Mouse (Mus musculus) liver, postnatal 0 days (tissue): ENCODE measurements around the gene Plekhg6.

ENCODE experiments used
- CTCF ChIP-seq: sonication (generic); IDR thresholded peaks from 2 replicates; pipeline ENCODE4 v1.5.1; 2016; ENCODE audit warnings: antibody characterized with exemption, low read depth
- EP300 ChIP-seq: IDR thresholded peaks from 2 replicates; pipeline ENCODE4 v1.6.1; 2016; ENCODE audit warnings: antibody characterized with exemption, low read depth, mild to moderate bottlenecking

DNA sequence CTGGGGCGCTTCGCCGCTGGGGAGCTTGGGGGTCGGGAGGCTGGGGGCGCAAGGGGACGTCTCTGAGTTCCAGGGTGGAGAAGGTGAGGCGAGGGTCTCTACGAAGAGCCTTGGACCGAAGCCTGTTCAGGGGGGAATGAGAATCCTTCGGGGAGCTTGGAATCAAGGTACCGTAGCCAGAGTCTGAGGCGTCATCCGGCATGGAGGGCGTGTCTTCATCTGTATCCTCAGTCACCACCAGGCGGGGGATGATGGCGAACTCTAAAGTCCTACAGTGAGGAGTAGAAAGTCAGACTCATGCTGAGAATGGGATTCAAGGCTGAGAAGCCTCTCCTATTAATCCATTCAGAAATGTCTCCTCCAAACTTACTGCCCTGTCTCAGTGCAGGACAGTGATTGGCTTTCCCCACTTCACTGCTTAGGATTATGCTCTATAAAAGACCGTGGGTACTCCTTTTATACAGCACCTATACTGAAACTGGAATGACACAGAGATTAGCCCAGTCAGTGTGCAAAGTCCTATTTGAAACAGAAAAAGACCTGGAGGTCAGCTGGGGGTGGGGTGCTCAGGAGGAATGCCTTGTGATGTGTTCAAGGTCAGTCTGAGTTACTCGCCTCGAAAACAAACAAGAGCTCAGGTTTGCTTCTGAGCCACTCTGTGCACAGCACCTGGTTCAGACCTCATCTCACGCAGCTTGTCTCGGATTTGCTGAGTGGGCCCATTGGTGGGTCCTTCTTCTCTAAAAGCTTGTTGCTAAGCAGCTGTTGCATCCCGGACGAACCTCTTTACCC is 16.9 kb downstream of the Plekhg6 start:
- TF ChIP-seq CTCF (0 out of 2 replicates have a peak, but pooled peaks have one; percentile 20), EP300 (no peak)
